11 mouse cellular contexts compared by ENCODE assay signal in genomic region chr15:3707089-3708078, GRCm38 (mm10).
DNase-seq lines count a peak whose midpoint lies in the region; ATAC-seq lines count a peak whose summit lies in the region.
"Had no signal": no experiment of that assay in that cellular context is flagged by ENCODE, and none has a peak within 500 bp of the region (broad histone marks: within the 10 kb centered on the region; RNA-seq: fewer than 3 reads in every experiment).

No protein-coding gene starts in this region.

- H3K4me1 ChIP-seq in stomach, embryonic 16.5 days (ENCODE audit: control insufficient read depth, insufficient read depth, low read length): no peaks in the 10 kb centered on the region; the same call in 1 of the 2 replicates
- no peaks in the 10 kb centered on the region for H3K4me1 ChIP-seq in hindbrain, embryonic 11.5 days (replicated peaks; ENCODE audit: control insufficient read depth, insufficient read depth, low read length)
- H3K4me1 ChIP-seq: limb, embryonic 13.5 days; neural tube, embryonic 12.5 days had no signal

- H3K4me2 ChIP-seq in stomach, embryonic 16.5 days (ENCODE audit: low read depth, low read length): no peak overlapping the region
- H3K4me2 ChIP-seq in hindbrain, embryonic 11.5 days (replicated peaks; ENCODE audit: low read depth, low read length): no peak overlapping the region
- H3K4me2 ChIP-seq: limb, embryonic 13.5 days; neural tube, embryonic 12.5 days had no signal

- ATAC-seq in stomach, embryonic 16.5 days (ENCODE audit: insufficient read depth, low FRiP score): peak; percentile 13; the same call in 1 of the 2 replicates
- no peak for ATAC-seq in hindbrain, embryonic 11.5 days (ENCODE audit: low FRiP score)
- ATAC-seq: hindbrain, postnatal 0 days had no signal

- H3K9ac ChIP-seq in stomach, embryonic 16.5 days (ENCODE audit: low read length): no peak overlapping the region
- no peak overlapping the region for H3K9ac ChIP-seq in hindbrain, embryonic 11.5 days (ENCODE audit: low read depth, low read length)
- H3K9ac ChIP-seq: limb, embryonic 13.5 days; neural tube, embryonic 12.5 days had no signal

- H3K27me3 ChIP-seq in stomach, embryonic 16.5 days (ENCODE audit: control insufficient read depth, insufficient read depth, low read length): no peaks in the 10 kb centered on the region
- no peaks in the 10 kb centered on the region for H3K27me3 ChIP-seq in hindbrain, embryonic 11.5 days (ENCODE audit: control insufficient read depth, insufficient read depth, low read length)
- H3K27me3 ChIP-seq: limb, embryonic 13.5 days; neural tube, embryonic 12.5 days had no signal

- H3K36me3 ChIP-seq in stomach, embryonic 16.5 days (ENCODE audit: control insufficient read depth, insufficient read depth, low read length): no peaks in the 10 kb centered on the region
- H3K36me3 ChIP-seq in hindbrain, embryonic 11.5 days (ENCODE audit: control insufficient read depth, insufficient read depth, low read length): no peaks in the 10 kb centered on the region
- H3K36me3 ChIP-seq: limb, embryonic 13.5 days; neural tube, embryonic 12.5 days had no signal

- no peak overlapping the region for H3K4me3 ChIP-seq in stomach, embryonic 16.5 days (replicated peaks; ENCODE audit: low read length)
- no peak overlapping the region for H3K4me3 ChIP-seq in hindbrain, embryonic 11.5 days (ENCODE audit: low read depth, low read length)
- H3K4me3 ChIP-seq: limb, embryonic 13.5 days; neural tube, embryonic 12.5 days had no signal

- peak; percentile 7 for DNase-seq in adrenal gland, postnatal 10 days
- no peak for DNase-seq in adrenal gland, postnatal 4 days (ENCODE audit: low spot score in 2 of 2)
- DNase-seq in ovary, adult 18-20 months (ENCODE audit: low spot score): peak; percentile 16
- DNase-seq in ovary, postnatal 10 days (ENCODE audit: low spot score): no peak
- peak; percentile 46 to 60 for DNase-seq in heart, postnatal 10 days
- no peak for DNase-seq in hindbrain, embryonic 11.5 days (ENCODE audit: low spot score)
- DNase-seq in T-cell, adult 2 months (ENCODE audit: low spot score): no peak

- no peaks in the 10 kb centered on the region for H3K9me3 ChIP-seq in stomach, embryonic 16.5 days (replicated peaks; ENCODE audit: control insufficient read depth, low read length)
- H3K9me3 ChIP-seq in hindbrain, embryonic 11.5 days (ENCODE audit: control insufficient read depth, low read length): no peaks in the 10 kb centered on the region
- H3K9me3 ChIP-seq: limb, embryonic 13.5 days; neural tube, embryonic 12.5 days had no signal

- intact Hi-C loops in heart, postnatal 10 days (cut with DNase I): no loop called here

- H3K27ac ChIP-seq in stomach, embryonic 16.5 days (ENCODE audit: low read length): peak overlapping the region; percentile 27
- no peak overlapping the region for H3K27ac ChIP-seq in hindbrain, embryonic 11.5 days (ENCODE audit: low read depth, low read length)
- H3K27ac ChIP-seq: hindbrain, postnatal 0 days; limb, embryonic 13.5 days; neural tube, embryonic 12.5 days had no signal

- WGBS in stomach, embryonic 16.5 days: 62% methylated on average over 11 of the region's 11 CpGs
- WGBS in hindbrain, embryonic 11.5 days: 78% methylated on average over 11 of the region's 11 CpGs

Comparison
In these comparisons a context has a peak if more than half of its experiments do, and no peak if none do; other contexts are left out.
1. DNase-seq: peak in adrenal gland, postnatal 10 days (single experiment), ovary, adult 18-20 months (single experiment) and heart, postnatal 10 days (2 of 2); none in adrenal gland, postnatal 4 days (0 of 2), ovary, postnatal 10 days (single experiment), hindbrain, embryonic 11.5 days (single experiment) and T-cell, adult 2 months (single experiment).